Mouse (Mus musculus): ENCODE results near the gene Tmcc3.

DNA sequence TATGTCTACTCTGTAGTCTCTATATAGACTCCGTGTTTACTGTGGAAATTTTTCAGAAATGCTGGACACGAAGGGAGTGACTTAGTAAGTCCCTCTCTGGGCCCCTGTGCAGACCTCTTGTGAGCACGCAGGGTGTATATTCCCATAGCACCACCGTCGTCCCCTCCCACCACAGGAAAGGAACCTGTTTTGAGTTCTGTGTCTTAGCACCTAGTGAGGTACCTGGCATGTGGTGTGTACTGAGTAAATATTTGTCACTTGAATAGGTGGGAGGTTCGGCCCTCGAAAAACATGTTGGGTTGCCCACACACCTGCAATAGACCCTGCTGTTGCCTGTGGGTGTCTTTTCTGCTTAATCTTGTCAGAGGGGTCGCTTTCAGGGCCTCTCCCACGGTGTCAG is 99.8 kb downstream of the Tmcc3 start:
- TF ChIP-seq POLR2A (IDR thresholded peaks at IDR 0.05; ENCODE audit: insufficient read depth, low read length), result no peak
- no peak for TF ChIP-seq CTCF (IDR thresholded peaks at IDR 0.05; ENCODE audit: low read depth, low read length)

Measured in ES-Bruce4 (cell line).